Mouse (Mus musculus) splenic B cell, adult 2 months (primary cell): Measurements from ENCODE around the gene Lhfp.

ENCODE experiments used
- DNase-seq: peaks from one replicate; pipeline ENCODE4 v3.0.0-alpha.2; 2011; ENCODE audit warnings: low read depth, low spot score
- H3K27me3 ChIP-seq: 2 replicates; pipeline ENCODE4 v1.6.1; 2012; ENCODE audit warnings: mild to moderate bottlenecking, low read length, moderate library complexity, mixed read lengths; ENCODE audit not compliant: control insufficient read depth, poor library complexity, insufficient read depth, severe bottlenecking
- H3K36me3 ChIP-seq: 2 replicates; pipeline ENCODE4 v1.6.1; 2012; ENCODE audit warnings: mild to moderate bottlenecking, low read length, moderate library complexity, mixed read lengths; ENCODE audit not compliant: control insufficient read depth, poor library complexity, insufficient read depth, severe bottlenecking

Gene Lhfp

DNA sequence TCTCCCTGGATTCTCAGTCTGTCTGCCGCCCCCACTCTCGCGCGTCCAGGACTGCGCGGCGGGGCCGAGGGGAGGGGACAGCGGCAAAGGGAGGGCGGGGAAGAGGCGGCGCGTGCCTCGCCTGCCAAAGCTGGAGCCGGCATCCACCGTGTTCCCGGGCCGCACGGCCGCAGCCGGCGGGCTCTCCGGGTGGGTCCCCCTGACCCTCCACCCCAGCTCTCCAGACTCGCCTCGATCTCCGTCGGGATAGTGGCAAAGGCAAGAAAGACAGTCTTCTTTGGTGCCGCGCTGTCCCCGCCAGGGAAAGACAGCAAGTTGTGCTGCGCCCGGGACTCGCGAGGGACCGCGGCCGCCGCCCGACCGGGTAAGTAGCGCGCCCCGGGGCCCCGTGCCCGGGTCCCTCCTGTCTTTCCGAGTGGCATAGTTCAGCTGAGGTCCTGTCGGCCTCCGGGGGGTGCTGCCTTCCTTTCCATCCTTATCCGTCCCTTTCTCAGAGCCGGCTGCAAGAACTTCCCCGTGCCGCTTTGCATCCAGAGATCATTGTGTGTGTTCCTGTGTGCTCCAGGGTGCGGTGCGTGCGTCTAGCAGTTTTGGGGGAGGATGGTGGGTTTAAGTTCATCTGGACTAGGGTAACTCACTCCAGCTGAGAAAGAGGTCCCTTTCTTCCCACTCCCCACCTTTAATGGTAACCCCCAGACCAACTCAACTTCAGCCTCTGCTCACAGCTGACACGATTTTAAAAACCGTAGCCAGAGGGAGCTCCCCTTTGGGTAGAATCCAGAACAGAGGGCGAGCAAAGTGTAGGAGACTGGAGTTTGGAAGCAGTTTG is at the start of gene Lhfp:
TSS of gene Lhfp (plus strand) at position 118 of the 829 bp plus-strand sequence.
- H3K27me3 ChIP-seq: 0 out of 2 replicates have a peak, but pooled peaks cover 2% of the 10 kb centered on the region
- DNase-seq: peak; percentile 21
- no peaks in the 10 kb centered on the region for H3K36me3 ChIP-seq

GRCm38 (mm10) chr3:52993296-52993695 is 48.0 kb upstream of the Lhfp start:
- DNase-seq: no peak
- H3K36me3 ChIP-seq: peaks cover 8% of the 10 kb centered on the region; the same call in 1 of the 2 replicates
- no peaks in the 10 kb centered on the region for H3K27me3 ChIP-seq

GRCm38 (mm10) chr3:52994666-52995065 is 46.7 kb upstream of the Lhfp start:
- peak; percentile 30 for DNase-seq
- Histone ChIP-seq H3K36me3 (peaks cover 8% of the 10 kb centered on the region; the same call in 1 of the 2 replicates), H3K27me3 (no peaks in the 10 kb centered on the region)

GRCm38 (mm10) chr3:52996635-52997034 is 44.7 kb upstream of the Lhfp start:
- Histone ChIP-seq H3K36me3 (peaks cover 13% of the 10 kb centered on the region), H3K27me3 (no peaks in the 10 kb centered on the region)
- no peak for DNase-seq

GRCm38 (mm10) chr3:52997381-52997780 is 43.9 kb upstream of the Lhfp start:
- no peaks in the 10 kb centered on the region for H3K27me3 ChIP-seq
- no peak for DNase-seq

DNA sequence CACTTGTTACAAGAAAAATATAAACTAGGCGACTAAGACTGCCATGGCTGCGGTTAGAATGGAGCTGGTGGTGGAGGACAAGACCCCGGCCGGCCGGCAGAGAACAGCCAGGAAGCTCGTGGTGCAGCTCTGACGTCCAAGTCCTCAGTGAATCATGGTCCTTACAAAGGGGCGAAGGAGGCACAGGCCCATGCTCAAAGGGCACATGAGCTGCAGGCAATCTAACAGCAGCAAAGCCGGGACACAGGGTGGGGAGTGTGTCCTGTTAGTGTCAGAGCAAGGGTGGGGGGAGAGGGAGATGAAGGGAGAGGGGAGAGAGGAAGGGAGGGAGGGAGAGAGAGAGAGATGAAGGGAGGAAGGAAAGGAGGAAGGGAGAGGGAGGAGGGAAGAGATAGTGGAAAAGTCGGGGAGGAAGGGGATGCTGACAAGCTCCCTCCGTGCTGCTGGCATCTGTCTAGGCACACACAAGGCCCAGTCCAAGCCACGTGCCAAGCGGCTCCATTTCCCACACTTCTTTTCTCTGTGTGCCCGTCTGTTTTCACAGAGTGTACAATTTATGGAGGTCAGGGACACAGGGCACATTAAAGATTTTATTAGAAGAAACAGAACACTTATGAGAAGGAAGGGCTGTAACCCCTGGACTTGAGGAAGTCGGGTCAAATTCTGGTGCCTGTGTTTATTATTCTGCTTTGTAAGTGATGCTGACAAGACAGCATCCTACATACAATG is 42.1 kb upstream of the Lhfp start:
- H3K27me3 ChIP-seq: no peaks in the 10 kb centered on the region
- no peak for DNase-seq
- H3K36me3 ChIP-seq: peaks cover 11% of the 10 kb centered on the region

More at GRCm38 (mm10) chr3:52997381-52997780, 43.9 kb upstream of the Lhfp start:
- H3K36me3 ChIP-seq: peaks cover 13% of the 10 kb centered on the region

DNA sequence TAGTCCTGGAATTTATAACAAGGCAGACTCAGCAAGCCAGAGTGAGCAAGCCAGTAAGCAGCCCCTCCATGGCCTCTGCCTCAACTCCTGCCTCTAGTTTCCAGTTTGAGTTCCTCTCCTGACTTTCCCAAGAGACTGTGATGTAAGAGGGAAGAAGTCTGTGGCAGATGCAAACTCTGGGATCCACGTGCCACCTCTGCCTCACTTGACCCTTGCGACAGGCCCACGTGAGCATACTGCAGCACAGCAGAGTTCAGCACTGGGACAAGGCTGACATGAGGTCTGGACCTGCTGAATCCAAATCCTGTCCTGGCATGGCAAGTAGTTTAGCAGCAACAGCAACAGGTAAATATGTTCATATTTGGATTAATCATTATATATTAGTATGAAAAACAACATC is 41.3 kb upstream of the Lhfp start:
- DNase-seq: no peak
- Histone ChIP-seq H3K27me3 (no peaks in the 10 kb centered on the region), H3K36me3 (peaks cover 11% of the 10 kb centered on the region)

- Histone ChIP-seq H3K27me3 (no peaks in the 10 kb centered on the region), H3K36me3 (peaks cover 11% of the 10 kb centered on the region)
- no peak for DNase-seq
Measured at GRCm38 (mm10) chr3:53002076-53002475, 39.3 kb upstream of the Lhfp start.

GRCm38 (mm10) chr3:53004406-53005114 is 36.8 kb upstream of the Lhfp start:
- no peaks in the 10 kb centered on the region for H3K27me3 ChIP-seq
- peaks cover 10% of the 10 kb centered on the region for H3K36me3 ChIP-seq
- peak; percentile 64 for DNase-seq

- Histone ChIP-seq H3K27me3 (no peaks in the 10 kb centered on the region), H3K36me3 (peaks cover 9% of the 10 kb centered on the region; the same call in 1 of the 2 replicates)
- DNase-seq: no peak
Measured at GRCm38 (mm10) chr3:53007411-53007810, 33.9 kb upstream of the Lhfp start.

- DNase-seq: peak; percentile 94
- H3K27me3 ChIP-seq: no peaks in the 10 kb centered on the region; the same call in 1 of the 2 replicates
- H3K36me3 ChIP-seq: peaks cover 3% of the 10 kb centered on the region; the same call in 1 of the 2 replicates
Measured at GRCm38 (mm10) chr3:53016436-53017340, 24.6 kb upstream of the Lhfp start, which contains the start of gene Cog6. TSS of gene Cog6 (minus strand) at chr3:53017237.

DNA sequence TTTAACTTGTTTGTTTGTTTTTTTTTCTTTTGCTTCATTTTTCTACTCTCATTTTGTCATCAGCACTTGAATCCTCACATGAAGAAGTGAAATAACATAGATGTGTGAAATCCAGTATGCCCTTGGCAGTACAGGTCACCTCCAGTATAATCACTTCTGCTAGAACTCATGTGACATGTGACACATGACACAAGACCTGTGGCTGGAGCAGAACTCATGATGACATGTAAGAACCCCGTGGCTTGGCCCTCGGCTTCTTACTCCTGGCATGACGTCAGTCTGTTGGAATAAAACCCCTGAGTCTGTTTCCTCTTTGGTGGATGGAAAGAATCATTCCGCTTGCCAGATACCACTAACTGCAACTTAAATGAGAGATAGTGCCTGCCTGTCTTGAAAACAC is 14.0 kb upstream of the Lhfp start:
- DNase-seq: no peak
- no peaks in the 10 kb centered on the region for H3K27me3 ChIP-seq
- H3K36me3 ChIP-seq: no peaks in the 10 kb centered on the region

- Histone ChIP-seq H3K27me3 (no peaks in the 10 kb centered on the region), H3K36me3 (no peaks in the 10 kb centered on the region; the same call in 1 of the 2 replicates)
- DNase-seq: peak; percentile 84
Measured at GRCm38 (mm10) chr3:53029046-53029445, 12.3 kb upstream of the Lhfp start.

DNA sequence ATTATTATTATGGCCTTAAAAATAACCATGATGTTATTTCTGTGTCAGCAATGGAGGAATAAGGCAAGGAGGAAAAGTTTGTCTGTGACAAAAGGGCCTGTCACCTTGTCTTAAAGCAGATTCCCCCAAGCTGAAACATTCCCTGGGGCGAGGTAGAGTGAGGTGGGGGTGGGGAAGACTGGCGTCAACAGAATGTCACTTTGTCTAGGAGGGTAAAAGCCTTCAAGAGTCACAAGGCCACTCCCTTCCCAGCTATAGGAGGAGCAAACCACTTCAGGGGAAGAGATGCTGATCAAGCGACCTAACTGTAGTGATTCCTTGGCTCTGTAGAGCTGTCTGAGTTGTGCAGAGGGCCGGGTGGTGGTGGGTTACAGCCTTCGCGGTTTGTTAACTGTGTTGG is 9.7 kb upstream of the Lhfp start:
- DNase-seq: no peak
- H3K36me3 ChIP-seq: no peaks in the 10 kb centered on the region; the same call in 1 of the 2 replicates
- no peaks in the 10 kb centered on the region for H3K27me3 ChIP-seq
